Mouse (Mus musculus): ENCODE results near the gene Gsg1l. TPM values are rescaled to one million over a fixed set of nuclear protein-coding genes. Genes with fewer than 3 reads are reported as not detected.

Gsg1l gene
- total and polyA plus RNA-seq, 3 experiments = 0.11 TPM; not detected in 2

- Histone ChIP-seq H3K9me3 (replicated peaks) (no peaks in the 10 kb centered on the region), H3K27me3 (ENCODE audit: insufficient read depth, low read length) (no peaks in the 10 kb centered on the region; the same call in 1 of the 2 replicates), H3K4me3 (ENCODE audit: low read depth, low read length) (no peak overlapping the region), H3K4me1 (ENCODE audit: insufficient read depth, low read depth, low read length) (no peaks in the 10 kb centered on the region), H3K36me3 (replicated peaks) (peaks cover 63% of the 10 kb centered on the region)
- DNase-seq (ENCODE audit: low spot score) = no peak
- no peak for TF ChIP-seq POLR2AphosphoS5 (IDR thresholded peaks at IDR 0.05; ENCODE audit: insufficient replicate concordance, low read depth, low read length)
- ATAC-seq (ENCODE audit: extremely low read depth, insufficient number of reproducible peaks, low FRiP score, poor library complexity, severe bottlenecking) = no peak
Observed at GRCm38 (mm10) chr7:125864026-125864425, 218.2 kb downstream of the Gsg1l start.

DNA sequence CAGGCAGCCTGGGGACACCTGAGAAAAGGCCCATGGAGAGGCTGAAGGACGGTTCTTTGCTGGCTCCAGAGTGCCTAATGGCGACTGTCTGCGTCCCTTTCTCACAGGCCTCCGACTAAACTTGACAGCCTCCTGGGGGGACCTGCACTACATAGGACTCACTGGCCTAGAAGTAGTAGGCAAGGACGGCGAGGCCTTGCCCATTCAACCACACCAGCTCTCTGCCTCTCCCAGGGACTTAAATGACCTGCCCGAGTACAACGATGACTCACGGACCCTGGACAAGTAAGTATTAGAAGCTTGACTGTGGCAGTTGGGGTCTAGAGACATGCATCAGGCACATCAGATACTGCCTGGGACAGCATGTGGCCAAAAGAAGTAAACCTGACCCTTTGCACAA lies 221.8 kb downstream of the Gsg1l start:
- Histone ChIP-seq H3K9me3 (replicated peaks) (no peaks in the 10 kb centered on the region), H3K4me3 (ENCODE audit: low read depth, low read length) (no peak overlapping the region), H3K4me1 (ENCODE audit: insufficient read depth, low read depth, low read length) (no peaks in the 10 kb centered on the region), H3K36me3 (replicated peaks) (peaks cover 49% of the 10 kb centered on the region), H3K27me3 (ENCODE audit: insufficient read depth, low read length) (no peaks in the 10 kb centered on the region; the same call in 1 of the 2 replicates)
- ATAC-seq (ENCODE audit: extremely low read depth, insufficient number of reproducible peaks, low FRiP score, poor library complexity, severe bottlenecking) = no peak
- DNase-seq (ENCODE audit: low spot score) = no peak
- TF ChIP-seq TAL1 (conservative IDR thresholded peaks at IDR 0.05; ENCODE audit: low read depth, low read length) (no peak), GATA2 (IDR thresholded peaks at IDR 0.05; ENCODE audit: borderline replicate concordance, low read depth, low read length) (no peak), POLR2AphosphoS5 (IDR thresholded peaks at IDR 0.05; ENCODE audit: insufficient replicate concordance, low read depth, low read length) (no peak), CTCF (IDR thresholded peaks at IDR 0.05; ENCODE audit: low read depth, low read length) (no peak), GATA1 (IDR thresholded peaks at IDR 0.05; ENCODE audit: borderline replicate concordance, low read length) (no peak)

DNA sequence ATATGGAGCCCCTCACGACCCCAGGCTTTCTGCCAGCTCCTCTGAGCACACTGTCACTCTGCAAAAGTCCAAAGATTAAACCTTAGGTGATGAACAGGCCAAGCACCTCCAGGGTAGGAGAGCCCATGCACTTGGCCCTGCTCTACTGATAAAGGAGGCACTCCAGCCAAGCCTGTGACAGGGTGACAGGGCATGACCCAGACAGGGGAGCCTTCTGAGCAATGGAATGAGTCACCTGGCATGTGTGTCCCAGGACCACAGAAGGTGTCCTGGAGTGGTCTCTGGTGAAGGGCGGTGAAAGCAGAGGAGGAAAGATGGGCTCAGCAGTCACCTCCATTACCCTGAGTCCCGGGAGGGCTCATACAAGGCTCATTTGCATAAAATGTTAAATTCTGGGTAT lies 222.6 kb downstream of the Gsg1l start:
- Histone ChIP-seq H3K4me1 (ENCODE audit: insufficient read depth, low read depth, low read length) (no peaks in the 10 kb centered on the region), H3K36me3 (replicated peaks) (peaks cover 46% of the 10 kb centered on the region), H3K9me3 (replicated peaks) (no peaks in the 10 kb centered on the region), H3K27me3 (ENCODE audit: insufficient read depth, low read length) (no peaks in the 10 kb centered on the region; the same call in 1 of the 2 replicates), H3K4me3 (ENCODE audit: low read depth, low read length) (no peak overlapping the region)
- TF ChIP-seq GATA2 (IDR thresholded peaks at IDR 0.05; ENCODE audit: borderline replicate concordance, low read depth, low read length) = no peak
- TF ChIP-seq TAL1 (conservative IDR thresholded peaks at IDR 0.05; ENCODE audit: low read depth, low read length) = no peak
- no peak for TF ChIP-seq CTCF (IDR thresholded peaks at IDR 0.05; ENCODE audit: low read depth, low read length)
- no peak for TF ChIP-seq POLR2AphosphoS5 (IDR thresholded peaks at IDR 0.05; ENCODE audit: insufficient replicate concordance, low read depth, low read length)
- TF ChIP-seq GATA1 (IDR thresholded peaks at IDR 0.05; ENCODE audit: borderline replicate concordance, low read length) = no peak
- DNase-seq (ENCODE audit: low spot score) = no peak
- no peak for ATAC-seq (ENCODE audit: extremely low read depth, insufficient number of reproducible peaks, low FRiP score, poor library complexity, severe bottlenecking)

- no peaks in the 10 kb centered on the region for H3K9me3 ChIP-seq (replicated peaks)
- no peak overlapping the region for H3K4me3 ChIP-seq (ENCODE audit: low read depth, low read length)
- peaks cover 57% of the 10 kb centered on the region for H3K36me3 ChIP-seq (replicated peaks)
- peaks cover 13% of the 10 kb centered on the region for H3K4me1 ChIP-seq (ENCODE audit: insufficient read depth, low read depth, low read length)
- TF ChIP-seq GATA2 (IDR thresholded peaks at IDR 0.05; ENCODE audit: borderline replicate concordance, low read depth, low read length) (no peak), POLR2AphosphoS5 (IDR thresholded peaks at IDR 0.05; ENCODE audit: insufficient replicate concordance, low read depth, low read length) (no peak), CTCF (IDR thresholded peaks at IDR 0.05; ENCODE audit: low read depth, low read length) (no peak), GATA1 (IDR thresholded peaks at IDR 0.05; ENCODE audit: borderline replicate concordance, low read length) (no peak), TAL1 (conservative IDR thresholded peaks at IDR 0.05; ENCODE audit: low read depth, low read length) (no peak)
- peaks cover 2% of the 10 kb centered on the region; the same call in 1 of the 2 replicates for H3K27me3 ChIP-seq (ENCODE audit: insufficient read depth, low read length)
- ATAC-seq (ENCODE audit: extremely low read depth, insufficient number of reproducible peaks, low FRiP score, poor library complexity, severe bottlenecking) (peak; percentile 80), DNase-seq (ENCODE audit: low spot score) (no peak)
Observed at GRCm38 (mm10) chr7:125847528-125847866, 234.7 kb downstream of the Gsg1l start.

- peaks cover 61% of the 10 kb centered on the region for H3K36me3 ChIP-seq (replicated peaks)
- no peaks in the 10 kb centered on the region for H3K9me3 ChIP-seq (replicated peaks)
- no peak for TF ChIP-seq GATA1 (IDR thresholded peaks at IDR 0.05; ENCODE audit: borderline replicate concordance, low read length)
- no peak for TF ChIP-seq POLR2AphosphoS5 (IDR thresholded peaks at IDR 0.05; ENCODE audit: insufficient replicate concordance, low read depth, low read length)
- TF ChIP-seq TAL1 (conservative IDR thresholded peaks at IDR 0.05; ENCODE audit: low read depth, low read length) = no peak
- no peak for TF ChIP-seq GATA2 (IDR thresholded peaks at IDR 0.05; ENCODE audit: borderline replicate concordance, low read depth, low read length)
- TF ChIP-seq CTCF (IDR thresholded peaks at IDR 0.05; ENCODE audit: low read depth, low read length) = no peak
- ATAC-seq (ENCODE audit: extremely low read depth, insufficient number of reproducible peaks, low FRiP score, poor library complexity, severe bottlenecking) (no peak), DNase-seq (ENCODE audit: low spot score) (no peak)
- peaks cover 13% of the 10 kb centered on the region for H3K4me1 ChIP-seq (ENCODE audit: insufficient read depth, low read depth, low read length)
- H3K4me3 ChIP-seq (ENCODE audit: low read depth, low read length) = no peak overlapping the region
- H3K27me3 ChIP-seq (ENCODE audit: insufficient read depth, low read length) = peaks cover 2% of the 10 kb centered on the region; the same call in 1 of the 2 replicates
Observed at GRCm38 (mm10) chr7:125846866-125847527, 235.2 kb downstream of the Gsg1l start.

DNA sequence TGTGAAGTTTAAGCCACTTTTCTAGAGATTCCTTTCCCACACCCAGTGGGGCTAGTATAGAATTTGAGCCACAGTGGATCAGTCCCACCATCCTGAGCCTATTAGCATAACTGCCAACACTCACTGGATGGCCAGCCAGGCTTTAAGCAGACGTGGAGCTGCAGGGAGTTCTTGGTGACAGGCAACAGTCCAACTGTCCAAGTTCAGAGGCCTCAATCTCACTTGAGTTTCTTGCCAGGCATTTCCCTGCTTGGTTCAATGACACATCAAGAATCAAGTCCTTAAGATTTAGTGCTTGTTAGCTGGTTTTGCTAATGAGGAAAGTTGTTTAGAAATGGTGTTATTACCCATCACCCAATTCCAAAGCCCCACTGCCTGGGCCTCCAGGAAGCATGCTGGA lies 236.6 kb downstream of the Gsg1l start:
- no peak for ATAC-seq (ENCODE audit: extremely low read depth, insufficient number of reproducible peaks, low FRiP score, poor library complexity, severe bottlenecking)
- no peak for DNase-seq (ENCODE audit: low spot score)
- H3K4me3 ChIP-seq (ENCODE audit: low read depth, low read length) = no peak overlapping the region
- H3K9me3 ChIP-seq (replicated peaks) = no peaks in the 10 kb centered on the region
- TF ChIP-seq CTCF (IDR thresholded peaks at IDR 0.05; ENCODE audit: low read depth, low read length) (no peak), TAL1 (conservative IDR thresholded peaks at IDR 0.05; ENCODE audit: low read depth, low read length) (no peak), POLR2AphosphoS5 (IDR thresholded peaks at IDR 0.05; ENCODE audit: insufficient replicate concordance, low read depth, low read length) (no peak), GATA1 (IDR thresholded peaks at IDR 0.05; ENCODE audit: borderline replicate concordance, low read length) (no peak), GATA2 (IDR thresholded peaks at IDR 0.05; ENCODE audit: borderline replicate concordance, low read depth, low read length) (no peak)
- peaks cover 47% of the 10 kb centered on the region for H3K36me3 ChIP-seq (replicated peaks)
- H3K27me3 ChIP-seq (ENCODE audit: insufficient read depth, low read length) = peaks cover 2% of the 10 kb centered on the region; the same call in 1 of the 2 replicates
- peaks cover 13% of the 10 kb centered on the region for H3K4me1 ChIP-seq (ENCODE audit: insufficient read depth, low read depth, low read length)
